Mouse (Mus musculus): Measurements from ENCODE around the gene Arhgef7.
A peak's percentile ranks its signal among the peaks of the same experiment; 100 is the strongest.

Gene Arhgef7

DNA sequence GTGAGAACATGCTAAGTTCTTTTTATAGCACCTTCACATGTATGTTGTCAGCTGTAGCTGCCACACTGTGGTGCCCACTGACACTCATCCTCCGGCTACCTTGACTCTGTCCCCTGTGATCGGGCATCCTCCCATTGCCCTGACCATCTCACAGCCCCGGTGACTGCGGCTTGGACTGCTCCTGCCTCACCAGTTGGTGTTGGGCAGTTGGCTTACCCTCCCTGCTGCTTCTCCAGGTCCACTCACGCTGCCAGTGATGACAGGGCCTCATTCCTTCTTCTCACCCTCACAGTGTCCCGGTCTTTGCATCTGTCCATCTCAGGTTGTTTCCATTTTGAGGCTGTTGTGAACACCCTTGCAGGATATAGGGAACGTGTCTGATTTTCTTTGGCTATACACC is 35.3 kb downstream of the Arhgef7 start:
- DNase-seq (ENCODE audit: low spot score in 2 of 2): no peak

DNA sequence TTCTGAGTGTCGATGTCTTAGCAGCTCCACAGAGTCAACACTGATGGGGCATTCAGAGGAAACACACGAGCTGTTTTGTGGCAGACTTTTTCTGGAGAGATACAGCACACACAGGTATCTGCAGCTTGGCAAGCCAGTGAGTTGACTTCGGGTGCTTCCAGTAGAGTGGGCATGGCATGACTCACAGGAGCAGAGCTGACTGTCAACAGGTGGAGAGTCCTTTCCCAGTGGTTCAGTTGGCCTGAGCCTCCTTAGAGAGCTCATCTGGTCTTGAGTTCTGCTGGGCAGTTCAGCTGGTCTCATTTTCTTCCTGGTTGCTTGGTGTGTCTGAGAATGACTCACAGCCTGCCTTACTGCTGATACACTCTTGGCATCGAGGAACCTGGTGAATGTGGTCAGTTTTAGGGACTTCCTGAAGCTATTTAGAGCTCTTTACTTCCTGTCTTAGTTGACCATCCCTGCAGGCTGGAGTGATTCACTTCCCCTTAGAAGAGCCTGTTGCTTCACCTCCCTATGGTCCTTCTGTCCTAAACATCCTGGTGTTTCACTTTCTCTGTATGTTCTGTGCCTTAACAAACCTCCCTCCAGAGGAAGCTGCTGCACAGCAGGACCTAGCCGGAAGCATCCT is 39.8 kb downstream of the Arhgef7 start:
- DNase-seq (ENCODE audit: low spot score in 2 of 2): no peak

DNA sequence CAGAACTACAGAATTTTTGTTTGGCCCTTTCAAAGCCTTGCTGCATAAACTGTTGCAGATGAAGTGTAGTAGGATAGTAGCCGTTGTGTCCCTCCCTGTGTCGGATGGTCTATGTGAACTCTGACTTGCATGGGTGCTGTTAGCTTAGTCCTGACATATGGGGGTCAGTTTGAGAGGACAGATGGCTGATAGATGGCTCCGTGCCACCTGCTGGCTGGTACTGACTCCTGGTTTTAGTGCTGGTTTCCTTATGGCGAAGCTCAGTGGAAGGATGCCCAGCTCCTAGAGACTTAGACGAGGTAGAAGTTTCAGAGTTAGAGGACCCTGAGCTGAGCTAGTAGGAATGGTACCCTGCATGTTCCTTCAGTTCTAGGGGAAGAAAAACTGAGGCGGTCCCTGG is 42.5 kb downstream of the Arhgef7 start:
- peak in 1 of 2 experiments; percentile 61 for DNase-seq (ENCODE audit: low spot score in 2 of 2)

DNA sequence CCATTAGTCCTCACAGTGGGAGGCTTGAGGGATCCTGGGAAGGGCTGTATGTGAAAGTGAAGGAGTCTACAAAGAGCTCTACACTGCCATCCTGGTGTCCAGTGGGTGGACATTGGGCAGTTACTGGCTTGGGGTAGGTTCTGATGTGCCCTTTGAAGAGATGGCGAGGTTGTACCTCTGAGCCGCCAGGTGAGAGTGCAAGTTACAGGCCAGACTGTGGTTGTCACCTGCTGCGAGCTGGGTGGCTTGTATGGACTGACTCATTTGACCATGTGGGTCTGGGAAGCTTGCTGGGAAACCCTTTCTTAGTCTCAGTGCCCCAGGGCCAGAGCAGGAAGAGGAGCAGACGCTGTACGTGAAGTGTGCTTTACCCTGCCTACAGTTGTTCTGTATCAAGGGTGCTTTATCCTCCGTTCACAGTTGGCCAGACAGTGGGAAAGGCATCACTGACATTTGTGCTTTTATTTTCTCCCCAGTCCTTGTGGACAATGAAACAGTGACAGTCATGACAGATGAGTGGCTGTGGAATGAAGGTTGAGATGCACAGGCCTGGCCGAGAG is 43.1 kb downstream of the Arhgef7 start:
- DNase-seq (ENCODE audit: low spot score in 2 of 2): no peak

DNA sequence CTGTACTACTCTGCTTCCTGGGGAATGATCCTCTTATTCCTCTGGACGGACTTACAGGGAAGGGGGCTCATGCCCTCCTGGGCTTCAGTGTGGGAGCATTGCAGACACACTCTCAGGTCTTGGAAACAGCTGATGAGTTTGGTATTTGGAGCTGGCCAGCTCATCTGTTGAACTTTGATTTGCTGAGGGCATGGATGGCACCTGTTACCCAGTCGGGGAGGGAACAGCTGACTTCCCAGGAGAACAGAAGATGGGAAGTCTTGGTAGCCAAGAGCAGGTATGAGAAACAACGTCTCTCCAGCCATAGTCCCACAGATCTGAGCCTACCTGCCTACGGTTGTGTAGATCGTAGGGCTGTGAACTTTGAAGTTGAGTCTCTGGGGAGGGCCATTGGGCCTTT is 44.1 kb downstream of the Arhgef7 start:
- DNase-seq (ENCODE audit: low spot score in 2 of 2): no peak

DNA sequence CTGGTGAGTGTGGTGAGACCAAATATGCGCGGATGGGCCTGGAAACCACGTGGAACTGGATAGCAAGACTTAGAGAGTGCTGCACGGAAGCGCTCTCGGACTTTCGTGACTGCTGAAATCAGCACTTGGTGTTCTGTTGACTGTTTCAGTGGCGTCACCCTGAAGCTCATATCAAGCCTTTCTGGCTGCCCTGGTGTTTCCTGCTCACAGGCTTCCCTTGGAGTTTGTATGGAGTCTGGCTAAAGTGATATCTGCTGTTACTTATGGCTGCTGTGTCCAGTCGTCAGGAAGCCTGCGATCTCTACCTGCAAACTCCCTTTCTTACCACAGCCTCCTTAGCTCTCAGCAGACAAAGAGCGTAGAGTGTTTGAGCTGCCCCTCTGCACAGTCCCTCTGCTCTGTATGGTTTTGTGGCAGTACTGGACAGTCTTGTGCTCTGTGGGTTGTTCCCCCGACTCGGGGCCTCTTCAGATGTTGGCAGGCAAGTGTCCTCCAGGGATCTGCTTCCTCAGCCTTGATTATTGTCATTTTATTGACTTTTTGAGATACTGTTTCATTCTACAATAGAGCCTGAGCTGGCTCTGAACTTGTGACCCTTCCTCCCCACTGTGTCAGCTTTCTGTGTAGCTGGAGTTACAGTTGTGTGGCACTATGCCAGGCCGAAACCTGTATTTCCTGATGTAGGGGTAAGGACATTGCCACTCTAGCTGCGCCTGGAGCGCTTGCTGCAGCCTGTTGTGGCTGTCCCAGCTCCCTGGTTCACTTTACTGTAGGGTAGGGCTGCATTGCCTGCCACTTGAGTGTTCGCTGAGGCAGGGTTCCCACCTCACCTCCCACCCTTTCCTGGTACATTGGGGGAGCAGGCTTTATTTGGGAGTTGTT is 46.9 kb downstream of the Arhgef7 start:
- DNase-seq (ENCODE audit: low spot score in 2 of 2): no peak

DNA sequence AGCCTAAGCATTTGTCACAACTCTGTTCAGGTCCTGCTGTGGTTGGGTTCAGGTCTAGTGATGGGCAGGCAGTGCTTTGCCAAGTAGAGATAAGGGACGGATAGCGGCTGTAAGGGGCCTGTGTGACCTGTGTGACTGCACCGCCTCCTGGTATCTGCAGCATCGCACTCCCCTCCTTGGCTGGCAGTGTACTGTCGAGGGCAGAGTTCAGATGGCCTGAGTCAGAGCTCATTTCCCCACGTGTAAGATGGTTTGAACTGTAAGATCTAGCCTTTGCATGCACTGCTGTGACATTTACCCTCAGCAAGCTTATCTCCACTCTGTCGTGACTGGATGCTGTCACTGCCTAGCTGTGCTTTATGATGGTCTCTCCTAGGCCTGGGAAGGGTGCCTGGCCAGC is 48.4 kb downstream of the Arhgef7 start:
- DNase-seq (ENCODE audit: low spot score in 2 of 2): no peak

DNA sequence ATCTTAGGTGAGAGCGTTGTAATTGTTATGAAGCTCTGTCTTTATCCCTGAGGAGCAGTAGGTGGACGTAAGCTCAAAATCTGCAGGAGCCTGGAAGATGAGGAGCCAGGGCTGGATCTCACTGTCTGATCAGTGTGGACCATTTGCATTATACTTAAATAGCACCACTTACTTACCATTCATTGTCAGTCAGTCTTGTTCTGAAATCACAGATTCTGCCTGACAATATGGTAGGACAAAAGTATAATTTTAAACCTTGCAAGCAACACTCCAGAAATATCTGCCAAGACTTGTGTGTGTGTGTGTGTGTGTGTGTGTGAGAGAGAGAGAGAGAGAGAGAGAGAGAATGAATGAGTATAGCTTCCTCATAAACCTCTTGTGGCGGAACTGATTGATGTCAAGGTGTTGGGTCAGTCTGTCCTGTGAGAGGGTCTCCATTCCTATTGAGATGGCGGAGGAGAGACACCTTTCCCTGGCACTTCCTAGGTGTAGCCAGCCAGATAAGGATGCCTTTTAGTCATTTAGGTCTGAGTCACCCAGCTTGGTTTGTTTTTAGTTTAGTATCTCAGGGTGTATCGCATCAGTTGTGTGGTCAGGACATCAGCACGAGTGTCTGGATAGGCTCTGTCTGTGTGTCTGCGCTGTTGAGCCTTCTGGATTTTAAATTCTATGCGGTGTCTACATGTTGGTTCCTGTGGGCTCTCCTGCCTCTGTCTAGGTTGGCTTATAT is 49.1 kb downstream of the Arhgef7 start:
- DNase-seq (ENCODE audit: low spot score in 2 of 2): no peak

DNA sequence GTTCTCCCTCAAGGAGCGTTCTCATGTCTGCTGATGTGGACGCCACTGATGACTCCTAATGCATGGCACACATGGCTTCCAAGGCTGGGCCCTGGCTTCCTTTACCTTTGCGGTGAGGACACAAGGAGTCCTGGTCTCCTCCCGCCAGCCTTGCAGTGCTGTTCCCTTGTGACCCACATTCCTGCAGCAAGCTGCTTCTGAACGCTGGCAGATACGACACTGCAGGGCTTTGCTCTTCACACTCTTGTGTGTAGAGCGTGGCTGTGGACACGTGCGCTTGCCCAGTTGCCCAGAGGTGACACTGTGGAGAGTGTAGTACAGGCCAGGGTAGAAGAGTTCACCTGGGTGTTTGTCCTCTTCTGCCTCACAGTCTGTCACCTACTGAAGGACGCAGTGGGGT is 49.7 kb downstream of the Arhgef7 start:
- DNase-seq (ENCODE audit: low spot score in 2 of 2): no peak

DNA sequence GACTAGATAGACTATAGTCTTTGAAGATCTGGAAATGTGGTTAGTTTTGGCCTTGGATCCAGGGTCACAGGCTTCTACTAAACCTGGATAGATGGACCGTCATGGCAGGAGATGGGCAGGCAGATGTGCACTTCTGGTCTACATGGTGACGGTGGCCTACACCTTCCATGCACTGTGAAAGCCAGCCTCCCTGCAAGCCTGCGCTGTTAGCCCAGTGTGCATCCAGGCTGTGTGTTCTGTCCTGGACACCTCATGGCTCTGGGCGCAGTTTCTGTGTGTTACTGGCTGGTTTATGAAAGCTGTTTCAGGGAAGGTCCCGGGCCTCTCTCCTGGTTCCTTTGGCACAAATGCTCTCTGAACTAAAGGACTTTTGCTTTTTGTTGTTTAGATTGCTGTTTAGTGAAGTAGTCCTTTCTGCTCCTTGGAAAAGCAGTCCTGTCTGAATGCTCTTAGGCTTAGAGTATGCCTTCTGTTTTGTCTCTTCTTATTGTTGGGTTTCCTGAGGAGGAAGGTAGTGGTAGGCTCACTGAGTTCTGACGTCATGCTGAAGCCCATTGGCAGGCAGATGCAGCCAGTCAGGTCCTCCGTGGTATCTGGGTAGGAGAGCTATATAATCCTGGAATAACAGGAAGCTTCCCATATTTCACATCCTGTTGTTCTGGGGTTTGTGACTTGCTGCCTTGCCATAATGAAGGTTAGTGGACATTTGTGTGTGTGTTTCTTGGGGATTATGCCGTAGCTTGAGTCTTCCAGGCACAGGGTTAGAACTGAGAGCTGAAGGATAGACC is 51.3 kb downstream of the Arhgef7 start:
- no peak for DNase-seq (ENCODE audit: low spot score in 2 of 2)

DNA sequence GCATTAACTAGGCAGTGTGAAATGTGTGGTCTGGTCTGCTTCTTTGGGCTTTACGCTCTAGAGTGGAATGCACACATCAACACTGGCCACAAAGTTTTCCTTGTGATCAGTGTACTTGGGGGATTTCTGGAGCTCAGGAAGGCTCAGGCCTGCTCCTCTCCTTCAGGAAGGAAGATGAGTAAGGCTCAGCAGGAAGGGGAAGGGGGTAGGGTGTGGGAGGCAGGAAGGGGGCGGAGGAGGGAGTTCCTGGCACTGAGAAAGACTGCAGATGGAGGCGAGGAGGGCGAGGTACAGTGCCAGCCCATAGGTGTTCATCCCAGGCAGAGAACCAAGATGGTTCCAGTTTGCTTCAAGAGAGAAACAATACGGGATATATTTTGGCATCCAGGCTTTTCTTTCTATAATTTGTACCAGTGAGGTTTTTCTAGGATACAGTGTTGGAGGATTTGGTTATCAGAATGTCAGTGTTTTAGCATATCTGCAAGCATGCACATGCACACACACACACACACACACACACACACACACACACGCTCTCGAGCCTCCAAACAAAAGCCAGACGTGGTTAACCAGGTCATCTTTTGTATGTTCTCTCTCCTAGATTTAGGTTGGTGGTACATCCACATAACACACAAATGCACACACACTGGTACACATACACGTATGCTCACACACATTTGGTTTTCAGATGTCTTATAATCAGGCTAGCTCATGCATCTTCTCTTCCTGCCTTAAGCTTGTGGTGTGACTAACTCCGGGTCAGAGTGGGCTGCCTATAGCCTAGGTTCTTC is 52.5 kb downstream of the Arhgef7 start:
- no peak for DNase-seq (ENCODE audit: low spot score in 2 of 2)

DNA sequence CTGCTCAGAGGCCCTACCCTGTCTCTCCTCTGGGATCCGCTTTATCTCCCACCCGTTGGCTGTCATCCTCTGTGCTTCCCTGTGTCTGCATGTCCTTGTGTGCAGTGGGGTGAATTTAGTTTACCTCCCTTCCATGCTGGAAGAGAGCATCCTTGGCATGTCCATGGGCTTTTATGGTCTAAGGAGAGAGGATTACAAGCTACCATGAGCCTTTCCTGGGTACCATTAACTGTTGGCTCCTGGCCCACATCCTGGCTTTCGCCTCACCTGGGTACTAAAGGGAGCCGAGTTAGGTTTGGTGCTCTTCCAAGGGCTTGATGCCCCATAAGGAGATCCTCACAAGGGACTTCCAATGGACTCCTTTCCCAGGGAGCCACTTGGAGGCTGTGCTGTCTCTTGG is 53.1 kb downstream of the Arhgef7 start:
- DNase-seq (ENCODE audit: low spot score in 2 of 2): no peak

DNA sequence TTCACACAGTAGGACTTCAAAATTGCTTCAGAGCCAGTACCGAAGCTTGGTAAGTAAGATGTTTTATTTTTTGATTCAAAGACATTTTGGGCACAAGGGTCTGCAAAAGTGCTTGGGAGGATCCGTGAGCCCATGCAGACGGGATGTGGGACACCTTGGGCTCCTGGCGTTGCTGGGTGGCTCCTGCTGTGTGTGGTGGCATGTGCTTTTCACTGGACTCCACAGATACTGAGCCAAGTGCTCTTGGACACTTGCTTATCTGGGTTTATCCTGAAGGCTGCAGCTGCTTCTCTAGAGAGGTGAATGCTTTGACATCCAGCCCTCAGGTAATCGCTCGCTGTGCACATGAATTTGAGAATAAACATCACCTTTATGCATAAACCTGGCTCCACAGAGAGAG is 55.1 kb downstream of the Arhgef7 start:
- DNase-seq (ENCODE audit: low spot score in 2 of 2): no peak

DNA sequence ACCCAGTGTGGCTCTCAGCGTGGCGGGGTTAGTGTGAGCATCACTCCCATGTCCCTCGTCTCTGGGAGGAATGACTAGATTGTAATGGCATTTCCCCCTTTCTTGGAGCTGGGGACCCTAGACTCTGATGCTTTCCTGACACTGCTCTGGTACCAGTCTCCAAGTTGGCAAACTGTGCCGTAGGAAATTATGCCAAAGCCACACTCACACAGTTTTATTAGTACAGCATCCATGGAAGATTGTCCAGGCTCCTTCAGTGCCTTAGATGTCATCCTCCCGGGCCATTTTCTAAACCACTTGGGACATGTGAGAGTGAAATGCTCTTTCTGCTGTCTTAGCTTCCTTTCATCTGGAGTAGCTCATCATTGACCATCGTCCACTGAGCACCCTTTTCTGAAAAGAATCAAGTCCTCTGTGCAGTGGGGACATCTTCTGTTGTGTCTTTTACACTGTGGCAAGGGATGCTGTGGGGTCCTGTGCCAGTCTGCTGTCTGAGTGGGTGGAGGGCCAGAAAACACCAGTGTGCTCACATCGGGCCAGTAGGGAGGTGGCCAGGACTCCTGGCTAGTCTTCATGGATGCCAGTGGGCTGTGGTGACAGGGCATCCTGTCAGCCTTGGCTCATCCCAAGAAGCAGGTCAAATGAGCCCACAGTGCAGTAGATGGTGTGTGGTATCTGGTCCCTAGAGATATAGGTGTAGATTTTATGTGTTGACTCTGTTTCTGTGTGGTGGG is 56.5 kb downstream of the Arhgef7 start:
- DNase-seq (ENCODE audit: low spot score in 2 of 2): no peak

DNA sequence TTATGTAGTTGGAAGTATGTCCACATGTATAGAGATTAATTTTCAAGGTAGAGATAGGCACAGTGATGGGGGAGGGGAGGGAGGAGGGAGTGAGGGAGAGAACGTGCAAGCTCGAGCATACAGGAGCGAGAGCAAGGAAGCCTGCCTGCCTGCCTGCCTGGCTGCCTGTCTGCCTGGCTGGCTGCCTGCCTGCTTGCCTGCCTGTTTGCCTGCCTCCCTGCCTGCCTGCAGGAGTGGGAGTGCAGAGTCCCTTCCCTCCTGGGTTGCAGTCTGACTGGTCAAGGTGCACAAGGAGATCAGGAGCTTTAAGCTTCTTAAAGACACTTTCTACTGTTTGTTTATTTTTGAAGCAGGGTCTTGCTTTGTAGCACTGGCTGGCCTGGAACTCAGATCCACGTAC is 57.6 kb downstream of the Arhgef7 start:
- no peak for DNase-seq (ENCODE audit: low spot score in 2 of 2)

DNA sequence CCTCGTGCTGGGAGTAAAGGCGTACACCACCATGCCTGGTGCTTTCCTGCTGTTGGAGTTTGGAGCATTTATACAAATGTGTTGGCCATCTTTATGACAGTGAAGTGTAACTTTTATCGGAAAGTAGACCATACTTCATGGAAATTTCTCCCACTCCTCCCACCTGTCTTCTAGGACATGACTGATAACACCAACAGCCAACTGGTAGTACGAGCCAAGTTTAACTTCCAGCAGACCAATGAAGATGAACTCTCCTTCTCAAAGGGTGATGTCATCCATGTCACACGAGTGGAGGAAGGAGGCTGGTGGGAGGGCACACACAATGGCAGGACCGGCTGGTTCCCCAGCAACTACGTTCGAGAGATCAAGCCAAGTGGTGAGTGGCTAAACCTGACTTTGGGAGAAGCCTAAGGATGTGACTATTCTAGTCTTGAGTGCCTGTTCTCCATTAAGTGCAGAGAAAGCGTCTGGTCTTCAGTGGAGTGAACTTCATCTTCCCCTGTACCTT is 58.1 kb downstream of the Arhgef7 start:
- no peak for DNase-seq (ENCODE audit: low spot score in 2 of 2)

DNA sequence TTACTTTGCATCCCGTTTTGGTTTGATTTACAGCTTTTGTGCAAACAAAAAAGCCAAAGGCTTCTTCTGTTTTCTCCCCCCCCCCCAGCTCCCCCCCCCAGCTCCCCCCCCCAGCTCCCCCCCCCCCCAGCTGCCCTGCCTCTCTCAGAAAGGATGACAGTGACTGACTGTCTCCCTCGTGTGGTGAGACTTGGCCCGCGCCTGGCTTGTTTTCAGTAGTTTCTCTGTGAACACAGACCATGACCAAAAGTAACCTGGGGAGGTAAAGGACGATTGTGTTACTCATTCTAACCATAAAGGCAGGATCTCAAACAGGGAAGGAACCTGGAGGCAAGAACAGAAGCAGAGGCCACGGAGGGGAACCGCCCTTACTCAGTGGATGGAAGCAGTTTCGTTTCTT is 60.7 kb downstream of the Arhgef7 start:
- peak in 1 of 2 experiments; percentile 56 for DNase-seq (ENCODE audit: low spot score in 2 of 2)

DNA sequence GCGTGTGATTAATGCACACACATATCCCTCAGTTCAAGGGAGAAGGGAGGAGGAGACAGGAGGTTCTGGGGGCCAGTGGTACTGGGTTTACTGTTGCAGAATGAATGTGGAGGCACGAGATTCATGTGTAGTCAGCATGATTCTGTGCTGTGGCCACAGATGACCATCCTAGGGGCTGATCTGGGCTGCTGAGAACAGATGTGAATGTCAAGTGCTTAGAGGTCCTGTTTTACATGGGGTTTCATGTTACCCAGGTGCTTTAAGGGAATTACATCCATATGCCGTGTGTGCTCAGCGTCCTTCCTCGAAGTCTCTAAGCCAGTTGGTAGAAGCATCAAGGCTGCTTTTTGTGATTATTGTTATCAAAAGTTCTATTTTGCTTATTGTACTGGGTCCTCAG is 61.6 kb downstream of the Arhgef7 start:
- DNase-seq (ENCODE audit: low spot score in 2 of 2): no peak

DNA sequence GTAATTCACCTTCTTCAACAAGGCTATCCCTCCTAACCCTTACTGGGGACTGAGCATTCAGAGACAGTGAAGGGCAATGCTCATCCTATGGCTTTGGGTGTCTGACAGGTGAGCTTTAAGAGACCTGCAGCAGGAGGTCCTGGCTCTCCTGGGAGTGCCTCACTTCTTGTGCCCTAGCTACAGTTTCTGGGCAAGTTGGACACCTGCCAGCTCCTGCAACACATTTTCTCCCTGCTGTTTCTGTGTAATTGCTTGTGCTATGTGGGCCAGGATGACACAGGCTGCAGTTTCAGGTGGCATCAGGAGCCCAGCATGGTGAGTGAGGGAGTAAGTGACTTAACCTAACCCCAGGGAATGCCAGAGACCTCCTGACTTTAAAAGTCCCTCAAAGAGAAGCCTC is 67.4 kb downstream of the Arhgef7 start:
- no peak for DNase-seq (ENCODE audit: low spot score in 2 of 2)

DNA sequence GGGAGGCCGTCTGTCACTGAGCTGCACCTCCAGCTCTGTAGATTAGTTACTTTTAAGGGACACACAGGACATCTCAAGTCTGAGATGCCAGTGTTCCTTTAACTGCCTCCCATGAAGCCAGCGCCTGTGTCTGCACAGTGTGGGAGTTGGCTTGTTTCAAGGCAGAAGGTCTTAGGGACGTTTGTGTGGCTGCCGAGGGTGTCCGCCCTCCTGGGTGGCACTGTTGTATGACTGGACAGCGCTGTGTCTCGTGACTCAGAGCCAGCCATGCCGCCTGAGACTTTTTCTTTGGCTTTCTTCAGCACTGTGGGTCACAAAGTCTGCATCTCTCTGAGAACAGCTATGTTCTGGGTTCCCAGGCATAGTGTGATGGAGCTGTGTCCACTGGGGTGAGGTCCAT is 69.6 kb downstream of the Arhgef7 start:
- no peak for DNase-seq (ENCODE audit: low spot score in 2 of 2)

Measured in cerebellum, postnatal 4 days (tissue).